ENCODE assay signal across 18 mouse cellular contexts in the genomic region with DNA sequence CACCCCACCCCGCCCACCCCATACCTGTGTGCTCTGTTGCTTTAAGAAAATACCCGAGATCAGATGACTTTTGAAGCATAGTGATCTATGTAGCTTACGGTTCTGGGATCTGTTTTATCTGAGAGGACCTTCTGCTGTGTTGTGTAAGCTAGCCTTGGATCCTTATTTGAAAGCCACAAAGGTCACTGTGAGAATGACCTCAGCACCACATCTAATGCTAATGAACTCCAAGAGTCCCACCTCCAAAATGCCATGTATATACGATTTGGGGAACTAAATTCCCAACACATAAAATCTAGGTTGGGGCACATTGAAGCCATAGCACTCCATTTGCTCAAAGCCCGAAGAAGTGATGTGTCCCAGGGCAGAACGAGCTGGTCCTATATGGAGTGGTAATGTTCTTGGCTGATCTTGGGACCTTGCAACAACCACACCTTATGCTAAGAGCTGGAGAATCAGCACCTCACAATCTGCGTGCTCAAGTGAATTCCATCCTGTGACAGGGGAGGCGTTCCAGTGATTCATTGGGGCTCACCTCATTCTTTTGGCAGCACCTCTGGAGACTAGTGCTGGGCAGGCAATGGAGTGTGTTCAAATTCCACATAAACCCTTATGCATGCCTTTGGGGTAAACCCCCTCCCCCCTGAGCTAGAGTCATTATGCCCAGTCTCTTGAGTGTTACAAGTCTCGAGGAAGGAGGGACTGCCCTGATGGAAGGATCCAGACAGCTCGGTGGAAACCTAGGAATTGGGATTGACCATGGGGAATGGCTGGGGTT. TPM values are rescaled to one million over a fixed set of nuclear protein-coding genes. Genes with fewer than 3 reads are reported as not detected.
"Had no signal": no experiment of that assay in that cellular context is flagged by ENCODE, and none has a peak within 500 bp of the region (broad histone marks: within the 10 kb centered on the region; RNA-seq: fewer than 3 reads in every experiment).

No protein-coding gene starts in this region.

- DNase-seq: kidney, adult 2 months; kidney, postnatal 14 days; left cerebral cortex, postnatal 4 days; midbrain, embryonic 14.5 days; retina, postnatal 1 day; right cerebral cortex, postnatal 4 days; thymus, adult 18-20 months; thymus, postnatal 25 days had no signal

- H3K4me3 ChIP-seq: kidney, embryonic 15.5 days; limb, embryonic 15.5 days; midbrain, embryonic 10.5 days; myocyte; neural tube, embryonic 15.5 days had no signal

- H3K4me2 ChIP-seq: kidney, embryonic 15.5 days; limb, embryonic 15.5 days; neural tube, embryonic 15.5 days had no signal

- H3K27ac ChIP-seq: kidney, embryonic 15.5 days; limb, embryonic 15.5 days; liver, embryonic 14.5 days; midbrain, embryonic 10.5 days; neural tube, embryonic 15.5 days had no signal

- H3K4me1 ChIP-seq: midbrain, embryonic 10.5 days had no signal

- H3K27me3 ChIP-seq: kidney, embryonic 15.5 days; limb, embryonic 15.5 days; neural tube, embryonic 15.5 days had no signal

- H3K9ac ChIP-seq: kidney, embryonic 15.5 days; limb, embryonic 15.5 days; liver, embryonic 14.5 days; neural tube, embryonic 15.5 days had no signal

RNA-seq across cellular contexts. Expression of gene Trpm8, which starts 20.4 kb away (rescaled TPM):
- polyA plus RNA-seq: kidney, adult 2 months; kidney, embryonic 15.5 days; large intestine, adult 2 months; limb, embryonic 15.5 days; liver, embryonic 14.5 days; midbrain, embryonic 10.5 days; neural tube, embryonic 11.5 days; stomach, embryonic 14.5 days had no signal

RNA-seq across cellular contexts. Expression of gene Ugt1a1, which starts 45.3 kb away (rescaled TPM):
- polyA plus RNA-seq: lung, embryonic 16.5 days; midbrain, embryonic 10.5 days; midbrain, embryonic 14.5 days; myocyte; neural tube, embryonic 11.5 days; neural tube, embryonic 15.5 days had no signal

RNA-seq across cellular contexts. Expression of gene Dnajb3, which starts 51.5 kb away (rescaled TPM):
- polyA plus RNA-seq: myocyte had no signal
